Mouse (Mus musculus): Measurements from ENCODE around the gene Hectd2. TPM values are rescaled to one million over a fixed set of nuclear protein-coding genes. Genes with fewer than 3 reads are reported as not detected.

Hectd2 gene
- 1 to 10 TPM; 2.8 to 3.4 TPM for total RNA-seq (2021)
- long read RNA-seq, experiment 1, partial matches to known transcripts: 1 of 2 reads
- long read RNA-seq, experiment 1, other reads (novel, unspliced or antisense): 0 of 2 reads
- long read RNA-seq, experiment 2, partial matches to known transcripts: 0 of 1 reads
- long read RNA-seq, experiment 2, other reads (novel, unspliced or antisense): 0 of 1 reads

DNA sequence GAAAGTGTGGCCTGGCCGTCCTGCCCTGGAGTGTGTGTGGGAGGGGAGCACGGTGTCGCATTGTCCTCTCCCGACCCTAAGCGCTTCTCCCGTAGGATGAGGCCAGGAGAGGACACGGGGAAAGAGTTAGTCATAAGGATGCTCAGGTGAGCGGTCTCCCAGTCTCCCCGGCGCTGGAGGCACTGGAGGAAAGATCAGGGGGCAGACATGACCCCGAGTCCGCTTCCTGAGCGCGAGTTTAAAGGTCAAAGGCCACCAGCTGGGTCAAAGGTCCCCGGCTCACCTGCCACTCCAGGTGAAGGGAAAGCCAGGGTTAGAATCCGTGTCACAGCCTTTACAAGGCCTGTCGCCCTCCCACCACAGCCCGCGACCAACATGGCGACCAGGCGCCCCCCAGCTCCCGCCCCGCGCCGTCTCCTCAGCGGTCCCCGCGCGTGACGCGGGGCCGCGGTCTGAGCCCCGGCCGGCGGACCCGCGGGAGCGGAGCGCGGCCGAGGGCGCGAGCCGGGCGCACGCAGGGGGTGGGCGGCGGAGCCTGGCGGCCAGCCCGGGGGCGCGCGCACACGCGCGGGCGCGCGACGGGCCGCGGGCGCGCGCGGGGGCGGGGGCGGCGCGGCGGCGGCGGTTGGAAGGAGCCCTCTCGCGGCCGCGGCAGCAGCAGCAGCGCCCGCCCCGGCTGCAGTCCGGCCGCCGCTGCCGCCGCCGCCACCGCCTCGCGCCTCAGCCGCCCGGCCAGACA is at the start of gene Hectd2:
Hectd2 (plus strand) TSS at position 594 of the 739 bp plus-strand sequence.
- peak; percentile 59 for DNase-seq
- intact Hi-C loops (cut with DNase I; ENCODE audit: low total_unique reads): no loop called here

DNA sequence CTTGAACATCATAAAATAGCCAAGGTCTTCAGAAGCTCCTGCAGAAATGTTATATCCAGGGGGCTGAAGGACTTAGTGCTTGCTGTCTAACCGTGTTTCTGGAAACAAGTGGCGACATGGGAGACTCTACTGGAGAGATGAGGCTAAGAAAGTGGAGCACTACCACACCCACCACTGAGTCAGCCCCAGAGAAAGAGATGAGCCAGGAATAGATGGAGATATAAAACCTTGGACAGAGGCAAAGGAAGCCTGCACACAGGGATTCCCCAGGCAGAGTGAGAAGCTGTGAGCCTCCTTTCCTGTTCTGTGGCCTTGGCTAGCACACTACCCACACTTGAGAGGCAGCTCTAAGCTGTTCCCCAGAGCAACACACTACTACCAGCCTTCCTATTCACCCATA is 49.7 kb upstream of the Hectd2 start:
- intact Hi-C loops (cut with DNase I; ENCODE audit: low total_unique reads): no loop called here
- no peak for DNase-seq

DNA sequence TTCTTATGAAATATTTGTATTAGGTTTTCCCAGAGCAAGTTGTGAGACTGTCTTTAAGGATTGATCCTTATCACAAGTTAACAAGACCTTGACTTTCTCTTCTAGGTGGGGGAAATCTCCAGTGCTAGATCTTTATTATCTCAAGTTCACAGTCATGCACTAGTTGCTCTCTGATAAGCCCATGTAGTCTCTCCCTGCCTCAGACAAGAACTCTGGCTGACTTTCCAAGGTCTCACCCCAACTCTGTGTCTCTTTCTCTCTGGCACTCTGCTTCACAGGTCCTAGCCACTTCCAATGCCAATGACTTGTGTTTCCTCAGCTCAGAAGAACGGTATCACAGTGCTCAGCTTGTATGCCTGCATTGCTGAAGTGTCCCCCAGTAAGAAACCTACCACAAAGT is 43.1 kb upstream of the Hectd2 start:
- no peak for DNase-seq
- intact Hi-C loops (cut with DNase I; ENCODE audit: low total_unique reads): no loop called here

GRCm38 (mm10) chr19:36518461-36518860 is 36.0 kb upstream of the Hectd2 start:
- DNase-seq: no peak

GRCm38 (mm10) chr19:36521568-36521967 is 32.9 kb upstream of the Hectd2 start:
- no peak for DNase-seq
- intact Hi-C loops (cut with DNase I; ENCODE audit: low total_unique reads): no loop called here

More at GRCm38 (mm10) chr19:36518461-36518860, 36.0 kb upstream of the Hectd2 start:
- intact Hi-C loops (cut with DNase I; ENCODE audit: low total_unique reads): no loop called here

DNA sequence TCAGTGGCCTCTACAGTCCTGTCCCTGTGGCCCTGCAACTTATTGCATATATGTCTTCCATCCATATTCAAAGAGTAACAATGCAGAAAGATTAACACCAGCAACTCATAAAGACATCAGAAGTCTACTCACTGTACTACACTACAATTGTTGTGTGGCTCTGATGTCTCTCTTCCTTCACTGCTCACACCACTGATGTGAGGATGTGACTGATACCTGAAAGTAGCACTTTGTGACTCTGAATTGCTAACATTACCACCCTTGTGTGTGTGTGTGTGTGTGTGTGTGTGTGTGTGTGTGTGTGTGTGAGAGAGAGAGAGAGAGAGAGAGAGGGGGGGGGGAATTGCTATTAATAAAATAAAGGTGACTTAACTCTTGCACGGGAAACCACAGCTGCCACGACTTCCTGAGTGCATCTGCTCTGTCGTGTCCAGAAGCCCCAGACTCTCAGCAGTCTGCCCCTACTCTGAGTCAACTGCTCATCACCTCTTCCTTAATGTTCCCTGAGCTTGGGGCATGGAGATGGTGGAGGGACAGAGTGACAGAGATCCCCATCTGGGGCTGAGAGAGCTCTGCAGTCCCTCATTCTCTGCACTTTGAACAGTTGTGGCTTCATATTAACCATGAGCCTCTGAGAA is 31.8 kb upstream of the Hectd2 start:
- no peak for DNase-seq
- intact Hi-C loops (cut with DNase I; ENCODE audit: low total_unique reads): no loop called here

DNA sequence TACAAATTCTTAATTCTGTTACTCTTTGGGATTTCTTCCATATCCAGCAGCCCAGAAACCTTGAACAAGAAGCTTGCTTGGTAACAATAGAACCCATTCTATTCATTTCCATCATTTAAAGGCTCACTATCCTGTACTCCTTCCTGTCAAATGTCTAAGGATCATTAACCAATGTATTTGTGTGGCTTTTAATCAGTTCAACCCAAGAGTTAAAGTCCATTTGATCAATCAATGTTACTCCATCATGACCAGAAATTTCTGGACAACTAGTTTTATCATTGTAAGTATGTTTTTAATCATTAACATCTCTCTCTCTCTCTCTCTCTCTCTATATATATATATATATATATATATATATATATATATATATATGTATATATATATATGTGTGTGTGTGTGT is 29.4 kb upstream of the Hectd2 start:
- DNase-seq: no peak
- intact Hi-C loops (cut with DNase I; ENCODE audit: low total_unique reads): no loop called here

GRCm38 (mm10) chr19:36533082-36533481 is 21.4 kb upstream of the Hectd2 start:
- intact Hi-C loops (cut with DNase I; ENCODE audit: low total_unique reads): no loop called here
- DNase-seq: no peak

DNA sequence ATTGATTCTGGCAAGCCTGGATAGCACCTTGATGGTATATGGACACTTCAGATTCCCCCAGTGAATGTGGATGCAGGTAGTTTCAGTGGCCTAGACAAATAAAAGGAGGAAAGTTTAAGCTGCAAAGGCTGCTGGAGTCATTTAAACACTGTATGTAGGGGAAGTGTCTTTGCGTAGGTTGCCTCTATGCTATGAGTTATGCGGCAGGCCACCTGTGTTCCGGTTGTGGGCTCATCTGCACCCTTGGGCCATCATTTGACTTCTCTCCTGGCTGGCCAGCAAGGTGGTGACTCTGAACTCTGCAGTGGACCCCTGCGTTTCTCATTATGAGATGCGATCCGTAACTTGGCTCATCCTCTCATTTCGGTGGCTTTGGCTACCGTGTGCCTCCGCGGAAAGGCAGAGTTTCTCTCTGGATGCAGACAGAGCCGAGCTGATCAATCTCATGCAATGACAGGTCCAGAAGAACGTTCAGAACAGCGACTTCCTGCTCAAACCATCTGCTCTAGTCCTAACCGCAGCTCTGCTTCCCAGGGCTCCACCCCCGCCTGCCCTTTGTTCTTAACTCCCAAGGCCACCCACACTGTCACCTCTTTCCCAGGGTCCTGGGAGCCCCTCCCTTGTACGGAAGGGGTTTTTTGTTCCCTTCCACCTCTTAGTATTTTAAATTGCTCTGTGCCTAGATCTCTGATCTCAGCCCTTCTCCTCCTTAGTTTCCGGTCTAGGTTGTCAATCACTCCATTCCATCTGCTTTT is 20.3 kb upstream of the Hectd2 start:
- intact Hi-C loops (cut with DNase I; ENCODE audit: low total_unique reads): no loop called here
- DNase-seq: no peak

DNA sequence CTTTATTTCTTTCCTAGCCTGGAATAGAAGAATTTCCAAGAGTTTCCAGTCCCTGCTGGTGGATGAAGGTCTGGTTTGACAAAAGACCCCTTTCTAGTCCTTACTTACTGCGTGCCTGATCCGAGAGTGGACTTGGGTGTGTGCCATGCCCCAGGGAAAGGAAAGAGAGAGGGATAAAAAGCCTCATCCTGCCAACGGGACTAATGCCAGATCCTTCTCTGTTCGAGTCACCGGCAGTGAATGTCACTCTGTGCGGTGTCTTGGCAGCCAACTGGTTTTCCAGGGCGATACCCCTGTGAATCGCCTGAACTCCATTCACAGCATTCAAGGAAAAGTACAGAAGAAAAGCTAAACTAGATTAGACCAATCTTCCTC is 19.7 kb upstream of the Hectd2 start:
- intact Hi-C loops (cut with DNase I; ENCODE audit: low total_unique reads): no loop called here
- DNase-seq: peak; percentile 16

- intact Hi-C loops (cut with DNase I; ENCODE audit: low total_unique reads): no loop called here
- DNase-seq: no peak
Observed at GRCm38 (mm10) chr19:36535186-36535585, 19.3 kb upstream of the Hectd2 start.

DNA sequence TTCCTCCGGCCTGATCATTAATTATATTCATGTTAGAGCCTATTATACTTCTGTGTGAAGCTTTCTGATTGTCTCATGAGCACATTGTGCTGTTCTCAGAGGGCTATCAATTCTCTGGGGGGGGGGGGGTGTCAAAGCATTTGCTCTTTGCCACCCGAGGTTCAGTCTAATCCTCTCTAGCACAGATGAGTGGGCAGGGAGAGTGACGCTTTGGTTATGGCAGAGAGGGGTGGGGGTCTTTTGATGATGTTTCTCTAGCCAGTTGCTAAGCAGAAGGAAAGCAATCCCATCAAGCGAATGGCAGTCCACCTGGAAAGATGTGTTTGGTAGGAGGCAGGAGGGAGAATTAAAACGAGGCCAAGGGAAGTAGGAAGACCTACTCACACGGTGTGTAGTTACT is 18.6 kb upstream of the Hectd2 start:
- no peak for DNase-seq
- intact Hi-C loops (cut with DNase I; ENCODE audit: low total_unique reads): no loop called here

GRCm38 (mm10) chr19:36536929-36537328 is 17.5 kb upstream of the Hectd2 start:
- no peak for DNase-seq
- intact Hi-C loops (cut with DNase I; ENCODE audit: low total_unique reads): no loop called here

GRCm38 (mm10) chr19:36538528-36538927 is 15.9 kb upstream of the Hectd2 start:
- intact Hi-C loops (cut with DNase I; ENCODE audit: low total_unique reads): no loop called here
- no peak for DNase-seq

DNA sequence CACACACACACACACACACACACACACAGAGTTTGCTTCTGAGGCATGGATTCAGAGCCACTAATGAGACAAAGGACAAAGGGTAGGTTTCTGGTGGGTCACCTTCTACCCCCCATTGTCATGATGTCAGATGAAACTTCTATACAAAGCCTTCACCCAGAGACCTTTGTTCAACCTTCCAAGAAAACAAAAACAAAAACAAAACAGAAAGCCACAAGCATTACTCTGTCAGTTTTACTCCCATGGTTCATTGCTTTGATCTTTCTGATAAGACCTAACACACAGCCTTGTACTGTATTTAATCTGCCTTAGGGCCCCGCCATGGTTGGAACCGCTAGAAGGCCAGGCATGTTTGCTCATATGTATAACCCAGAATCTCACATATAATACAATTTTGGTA is 15.1 kb upstream of the Hectd2 start:
- intact Hi-C loops (cut with DNase I; ENCODE audit: low total_unique reads): no loop called here
- no peak for DNase-seq

- intact Hi-C loops (cut with DNase I; ENCODE audit: low total_unique reads): loop anchor here (5.0 kb wide), 1 partner anchor 68 kb away; no protein-coding TSS in a partner anchor
- DNase-seq: no peak
Observed at GRCm38 (mm10) chr19:36540012-36540606, 14.3 kb upstream of the Hectd2 start.

DNA sequence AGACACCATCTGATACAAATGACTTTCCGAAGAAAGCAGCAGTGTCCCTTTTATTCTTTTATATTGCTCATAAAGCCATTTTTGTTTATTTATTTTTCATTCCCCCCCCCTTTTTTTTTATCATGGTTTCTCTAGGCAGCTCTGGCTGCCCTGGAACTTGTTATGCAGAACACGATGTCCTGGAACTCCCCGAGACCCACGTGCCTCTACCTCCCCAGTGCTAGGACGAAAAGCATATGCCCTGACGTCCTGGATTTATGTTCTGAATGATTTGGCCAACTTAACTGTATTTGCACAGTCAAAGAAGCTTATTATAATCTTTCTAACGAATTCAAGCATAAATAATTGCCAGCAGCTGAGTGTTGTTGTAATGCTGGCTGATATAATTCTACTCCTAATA is 13.7 kb upstream of the Hectd2 start:
- intact Hi-C loops (cut with DNase I; ENCODE audit: low total_unique reads): loop anchor here (5.0 kb wide), 1 partner anchor 68 kb away; no protein-coding TSS in a partner anchor
- DNase-seq: no peak

GRCm38 (mm10) chr19:36553561-36554045 is 836 bp upstream of the Hectd2 start:
- intact Hi-C loops (cut with DNase I; ENCODE audit: low total_unique reads): no loop called here
- no peak for DNase-seq

DNA sequence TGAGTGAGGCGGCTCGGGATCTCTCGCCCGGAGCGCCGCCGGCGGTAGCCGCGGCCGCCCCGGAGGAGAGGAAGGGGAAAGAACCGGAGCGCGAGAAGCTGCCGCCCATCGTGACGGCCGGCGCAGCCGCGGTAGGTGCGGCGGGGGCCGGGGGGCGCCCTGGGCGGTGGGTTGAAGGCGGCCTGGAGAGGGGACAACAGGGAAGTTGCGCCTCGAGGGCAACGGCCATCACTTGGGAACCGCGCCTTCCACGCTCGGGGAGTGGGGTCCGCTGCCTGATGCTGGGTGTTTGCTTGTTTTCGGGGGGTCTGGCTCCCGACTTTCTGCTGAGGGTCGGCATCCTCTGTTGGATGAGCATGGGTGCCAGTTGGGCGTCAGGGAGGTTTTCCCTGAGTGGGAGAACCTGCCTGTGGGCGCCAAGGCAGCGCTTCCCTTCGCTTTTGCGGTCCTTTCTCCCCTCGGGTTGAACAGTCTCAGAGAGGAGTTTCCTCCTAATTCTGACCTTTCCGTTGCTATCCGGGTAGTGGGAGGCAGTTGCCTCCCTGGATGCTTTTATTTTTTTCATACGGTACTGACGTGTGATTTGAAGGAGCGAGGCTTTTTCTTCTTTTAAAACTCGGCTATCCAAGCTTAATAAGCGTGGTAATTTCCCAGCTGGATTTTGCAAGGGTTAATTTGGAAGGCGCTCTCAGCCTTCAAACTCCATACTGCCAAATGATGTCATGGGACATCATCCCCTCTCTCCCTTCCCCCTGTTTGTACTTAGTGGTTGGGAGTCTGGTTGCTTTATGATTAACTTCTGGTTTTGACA is 551 bp downstream of the Hectd2 start:
- DNase-seq: peak; percentile 22
- intact Hi-C loops (cut with DNase I; ENCODE audit: low total_unique reads): no loop called here
